Mouse (Mus musculus): ENCODE data around the gene Tead1.

- TF ChIP-seq CTCF (IDR thresholded peaks at IDR 0.05; ENCODE audit: borderline replicate concordance, insufficient read depth, low read depth, low read length): no peak
- no peak for TF ChIP-seq POLR2A (IDR thresholded peaks at IDR 0.05; ENCODE audit: borderline replicate concordance, insufficient read depth, low read length)
Observed at GRCm38 (mm10) chr7:112853857-112854256, 174.7 kb downstream of the Tead1 start.
